Mouse (Mus musculus): Measurements from ENCODE around the gene Pde9a.
A peak's percentile ranks its signal among the peaks of the same experiment; 100 is the strongest.

Gene Pde9a

DNA sequence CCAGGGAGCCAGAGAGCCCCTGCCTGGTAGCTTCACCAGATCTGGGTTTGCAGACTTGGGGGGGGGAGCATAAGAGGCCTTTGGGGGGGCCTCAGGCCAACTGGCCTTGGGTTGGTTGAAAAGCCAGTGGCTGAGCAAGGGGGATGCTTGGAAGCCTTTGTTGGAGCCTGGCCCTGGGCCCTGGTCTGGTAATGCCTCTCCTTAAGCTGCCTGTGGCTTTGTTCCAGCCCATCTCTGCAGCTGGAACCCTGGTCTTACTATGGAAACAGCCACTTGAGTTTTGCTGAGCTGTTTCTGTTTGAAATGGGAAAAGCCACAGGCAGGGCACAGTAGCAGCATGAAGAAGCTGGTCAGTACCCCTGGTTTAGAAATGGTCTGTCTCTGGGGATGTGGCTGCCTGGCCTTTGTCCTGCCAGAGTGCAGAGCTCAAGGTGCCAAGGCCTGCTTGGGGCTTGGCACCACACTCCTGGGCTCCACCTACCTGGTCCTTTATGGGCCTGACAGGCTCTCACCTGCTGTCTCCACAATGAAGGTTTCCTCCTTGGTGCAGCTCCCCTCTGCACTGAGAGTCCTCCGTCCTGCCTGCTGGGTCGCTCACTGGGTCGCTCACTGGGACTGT, 3.5 kb downstream of the Pde9a start:
- peak; percentile 44 for DNase-seq

DNA sequence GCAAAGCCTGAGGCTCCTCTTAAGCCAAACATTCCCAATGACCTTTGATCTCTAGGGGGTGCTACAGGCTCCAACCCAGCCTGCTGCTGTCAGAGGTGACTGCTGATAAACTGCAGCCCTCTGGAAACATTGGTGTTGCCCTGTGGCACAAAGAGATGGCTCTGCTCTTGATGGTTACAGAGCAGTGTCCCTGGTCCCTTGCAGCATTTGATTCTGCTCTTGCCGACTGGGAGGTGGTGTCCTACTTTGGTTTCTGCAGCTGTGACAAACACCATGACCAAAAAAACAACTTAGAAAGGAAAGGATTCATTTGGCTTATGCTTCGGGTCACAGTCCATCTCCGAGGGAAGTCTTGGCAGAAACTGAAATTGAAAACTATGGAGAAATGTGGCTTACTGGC, 5.5 kb downstream of the Pde9a start:
- peak; percentile 74 for DNase-seq

DNA sequence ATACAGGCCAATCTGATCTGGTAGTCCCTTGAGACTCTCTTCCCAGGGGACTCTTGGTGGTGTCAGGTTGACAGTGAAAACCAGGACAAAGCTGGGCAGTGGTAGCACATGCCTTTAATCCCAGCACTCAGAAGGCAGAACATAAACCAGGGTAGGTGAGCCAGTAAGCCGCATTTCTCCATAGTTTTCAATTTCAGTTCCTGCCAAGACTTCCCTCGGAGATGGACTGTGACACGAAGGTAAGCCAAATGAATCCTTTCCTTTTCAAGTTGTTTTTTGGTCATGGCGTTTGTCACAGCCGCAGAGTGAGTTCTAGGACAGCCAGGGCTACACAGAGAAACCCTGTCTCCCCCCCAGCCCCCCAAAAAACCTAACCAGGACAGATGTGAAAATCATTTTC, 6.0 kb downstream of the Pde9a start:
- DNase-seq, result peak; percentile 58

DNA sequence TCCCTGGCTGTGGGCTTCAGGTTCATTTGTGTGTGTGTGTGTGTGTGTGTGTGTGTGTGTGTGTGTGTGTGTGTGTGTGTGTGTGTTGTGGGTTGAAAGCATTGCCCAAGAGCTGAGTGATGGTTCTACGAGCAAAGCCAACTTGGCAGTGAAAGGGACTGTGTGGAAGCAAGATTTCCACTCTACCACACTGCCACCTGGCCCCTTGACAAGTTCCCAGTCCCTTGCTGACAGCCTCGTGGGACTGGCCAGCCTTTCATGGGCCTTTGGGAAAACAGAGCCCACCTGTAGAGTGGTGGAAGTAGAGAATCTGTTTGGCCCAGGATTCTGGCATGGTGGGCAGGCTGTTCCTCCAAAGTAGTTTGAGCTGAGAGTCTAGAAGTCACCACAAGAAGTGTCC, 7.8 kb downstream of the Pde9a start:
- no peak for DNase-seq

DNA sequence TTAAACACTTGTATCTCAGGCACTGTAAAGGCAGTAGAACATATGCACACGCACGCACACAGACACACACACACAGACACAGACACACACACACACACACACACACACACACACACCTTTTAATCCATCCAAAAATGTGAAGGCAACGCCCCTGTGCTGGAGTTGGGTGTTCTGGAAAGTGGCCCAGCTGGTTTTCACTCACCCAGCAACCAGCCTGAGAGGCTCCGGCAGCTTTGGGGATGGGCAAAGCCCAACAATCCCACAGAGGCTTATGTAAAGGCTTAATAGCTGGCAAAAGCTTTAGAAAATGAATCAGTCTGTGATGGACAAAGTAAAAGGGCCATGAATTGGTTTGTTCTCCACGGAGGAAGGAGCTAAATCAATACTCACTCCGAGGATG, 14.3 kb downstream of the Pde9a start:
- DNase-seq, result no peak

DNA sequence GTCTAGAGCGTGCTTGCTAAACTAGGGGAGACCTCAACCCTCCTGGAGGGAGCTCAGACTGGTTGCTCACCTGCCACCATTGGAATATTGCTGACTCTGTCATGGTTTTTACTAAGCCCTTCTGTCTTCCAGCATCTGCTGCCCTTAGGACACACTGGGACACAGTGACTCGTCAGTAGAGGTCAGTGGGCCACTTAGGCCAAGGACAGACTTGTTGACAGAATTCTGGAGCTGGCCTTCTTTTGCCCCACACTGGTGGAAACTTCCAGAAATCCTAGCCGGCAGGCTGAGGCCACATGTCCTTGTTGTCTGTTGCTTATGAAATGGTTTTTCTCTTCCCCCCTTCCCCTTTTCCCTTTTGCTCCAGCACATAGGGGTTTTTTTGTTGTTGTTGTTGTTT, 15.2 kb downstream of the Pde9a start:
- no peak for DNase-seq

DNA sequence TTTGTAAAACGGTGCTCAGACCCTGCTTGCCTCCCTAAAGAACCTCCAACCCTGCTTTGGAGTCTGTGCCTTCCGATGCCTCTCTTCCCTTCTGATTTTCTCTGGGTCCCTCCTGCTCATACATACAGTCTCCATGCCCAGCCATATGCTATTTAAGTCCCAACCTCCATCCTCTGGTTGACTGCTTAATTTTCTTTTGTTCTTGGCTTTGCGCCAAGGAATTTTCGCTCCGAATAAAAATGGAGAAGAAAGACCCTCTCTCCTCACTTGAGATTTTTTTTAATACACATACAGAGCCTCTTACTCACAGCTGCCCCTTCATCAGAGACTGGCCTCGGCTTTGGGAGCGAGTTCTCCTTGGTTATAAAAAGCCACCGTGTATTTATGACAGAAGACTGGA, 16.7 kb downstream of the Pde9a start:
- no peak for DNase-seq

DNA sequence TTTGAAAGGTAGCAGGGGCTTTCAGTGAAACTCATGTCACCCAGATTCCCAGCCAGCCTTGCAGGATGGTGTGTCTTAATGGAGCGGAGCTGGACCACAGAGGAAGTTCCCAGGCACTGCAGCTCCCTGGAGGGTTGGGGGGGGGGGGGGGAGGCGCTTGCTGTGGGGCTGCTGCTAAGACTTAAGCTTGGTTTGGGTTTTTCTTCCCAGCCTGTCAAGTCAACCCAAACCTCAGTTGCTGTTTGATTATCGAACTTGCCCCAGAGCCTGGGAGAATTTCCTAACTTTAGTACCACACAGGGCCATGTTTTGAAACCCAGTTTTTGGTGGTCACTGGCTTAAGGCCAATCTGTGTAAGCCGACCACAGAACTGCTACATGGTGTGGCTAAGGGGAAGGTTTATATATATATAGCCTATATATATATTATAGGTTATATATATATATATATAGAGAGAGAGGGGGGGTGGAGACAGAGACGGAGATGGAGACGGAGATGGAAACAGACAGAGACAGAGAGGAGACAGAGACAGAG, 19.8 kb downstream of the Pde9a start:
- no peak for DNase-seq

DNA sequence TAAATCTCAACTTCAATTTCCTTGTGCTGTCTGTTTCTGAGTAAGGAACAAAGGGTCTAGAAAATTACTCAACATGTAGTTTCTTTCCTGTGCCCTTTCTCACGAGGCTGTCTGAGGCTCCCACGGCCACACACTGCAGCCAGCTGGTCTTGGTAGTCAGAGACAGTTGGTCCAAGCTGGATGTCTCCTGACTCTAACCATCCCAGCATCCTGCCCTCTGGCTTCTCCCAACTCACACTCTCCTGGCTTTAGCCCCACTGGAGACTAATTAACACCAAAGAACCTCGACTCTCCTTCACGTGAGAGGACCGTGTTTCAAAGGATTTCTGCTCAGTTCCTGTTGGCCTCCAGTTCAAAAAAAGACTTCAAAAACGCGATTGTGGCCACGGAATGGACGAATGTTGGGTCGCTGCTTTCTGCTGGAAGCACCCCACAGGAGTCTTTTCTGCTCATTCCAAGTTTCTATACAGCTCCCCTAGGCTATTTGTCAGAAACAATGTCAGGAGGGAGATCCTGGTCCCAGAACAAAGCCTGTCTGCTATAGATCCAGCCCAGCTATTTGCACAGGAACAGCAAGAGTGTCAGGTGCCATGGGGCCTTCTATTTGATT, 23.8 kb downstream of the Pde9a start:
- DNase-seq, result no peak

DNA sequence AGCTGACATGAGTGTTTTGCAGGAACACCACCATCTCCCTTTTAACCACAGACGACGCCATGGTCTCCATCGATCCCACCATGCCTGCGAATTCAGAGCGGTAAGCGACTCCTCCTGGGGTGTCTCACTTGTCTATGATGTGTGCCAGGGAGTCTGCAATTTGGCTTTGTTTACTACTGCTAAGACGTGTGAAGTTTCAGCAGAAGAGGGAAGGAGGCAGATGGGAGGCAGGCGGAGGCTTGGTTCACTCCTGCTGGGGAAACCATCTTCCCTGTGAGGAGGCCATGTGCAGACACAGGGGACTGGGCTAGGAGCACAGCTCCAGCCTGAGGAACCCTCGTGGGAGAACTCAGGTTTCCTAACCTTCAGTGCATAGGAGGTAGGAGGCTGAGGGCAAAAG, 29.2 kb downstream of the Pde9a start:
- DNase-seq, result no peak

DNA sequence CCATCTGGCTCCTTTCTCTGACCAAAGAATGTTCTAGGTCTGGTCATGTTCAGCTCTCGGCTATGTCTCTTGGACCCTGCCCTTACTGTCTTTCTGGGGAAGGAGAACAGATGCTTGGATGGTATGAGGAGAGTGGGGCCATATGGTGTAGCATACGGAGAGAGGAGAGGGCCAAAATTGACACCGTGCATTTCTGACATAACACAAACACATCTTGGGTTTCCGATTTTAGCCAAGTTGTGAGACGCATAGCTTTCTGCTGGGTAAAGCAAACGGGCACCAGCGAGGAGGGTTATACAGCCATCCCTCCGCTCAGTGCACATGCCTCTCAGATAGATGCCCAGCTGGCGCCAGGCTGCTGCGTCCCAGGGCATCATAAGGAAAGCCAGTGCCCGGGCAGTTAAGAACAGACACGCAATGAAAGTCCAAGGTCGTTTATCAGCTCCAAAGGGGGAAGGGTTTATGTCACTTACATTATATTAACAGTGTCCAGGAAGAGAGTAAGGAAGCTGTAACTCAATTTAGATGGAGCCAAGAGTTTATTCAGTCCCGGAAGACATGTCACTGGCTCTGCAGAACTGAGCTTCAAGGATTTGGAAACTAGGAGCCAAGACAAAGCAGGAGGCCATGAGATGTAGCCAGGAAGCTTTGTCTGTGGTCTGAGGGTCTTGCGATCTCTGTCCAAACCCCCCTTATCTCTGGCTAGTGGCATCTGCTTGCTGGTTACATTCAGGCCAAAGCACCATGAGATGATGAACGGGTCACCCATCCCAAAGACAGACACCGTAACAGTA, 33.0 kb downstream of the Pde9a start:
- DNase-seq, result no peak

DNA sequence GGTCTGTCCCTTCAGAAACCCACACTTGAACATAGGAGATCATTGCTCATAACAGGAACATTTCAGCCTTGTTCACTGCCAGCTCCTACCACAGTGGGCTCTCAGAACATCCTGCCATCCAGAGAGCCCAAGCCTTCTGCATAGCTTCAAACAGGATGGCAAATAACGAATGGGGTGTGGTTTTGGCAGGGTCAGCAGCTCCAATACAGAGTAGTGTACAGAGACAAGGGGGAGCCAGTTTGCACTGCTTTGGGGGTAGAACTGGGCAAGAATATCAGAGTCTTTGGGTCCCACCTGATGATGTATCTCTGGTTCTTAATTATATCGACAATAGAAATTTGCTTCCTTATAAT, 33.6 kb downstream of the Pde9a start:
- no peak for DNase-seq

DNA sequence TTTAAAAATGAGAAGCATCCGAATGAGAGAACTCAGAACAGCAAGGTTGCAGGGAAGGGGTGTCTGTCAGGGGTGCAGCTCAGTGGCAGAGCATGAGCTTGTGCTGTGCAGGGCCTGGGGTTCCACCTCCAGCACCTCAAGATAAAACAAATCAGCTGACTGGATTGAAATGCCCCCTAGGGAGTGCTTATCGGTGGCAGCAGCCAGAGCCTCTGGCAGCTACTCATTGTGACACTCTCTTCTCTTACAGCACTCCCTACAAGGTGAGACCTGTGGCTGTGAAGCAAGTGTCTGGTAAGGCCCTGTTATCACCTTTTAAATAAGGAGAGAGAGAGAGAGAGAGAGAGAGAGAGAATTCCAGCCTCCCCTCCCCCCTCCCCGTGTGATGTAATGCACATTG, 34.0 kb downstream of the Pde9a start:
- no peak for DNase-seq

DNA sequence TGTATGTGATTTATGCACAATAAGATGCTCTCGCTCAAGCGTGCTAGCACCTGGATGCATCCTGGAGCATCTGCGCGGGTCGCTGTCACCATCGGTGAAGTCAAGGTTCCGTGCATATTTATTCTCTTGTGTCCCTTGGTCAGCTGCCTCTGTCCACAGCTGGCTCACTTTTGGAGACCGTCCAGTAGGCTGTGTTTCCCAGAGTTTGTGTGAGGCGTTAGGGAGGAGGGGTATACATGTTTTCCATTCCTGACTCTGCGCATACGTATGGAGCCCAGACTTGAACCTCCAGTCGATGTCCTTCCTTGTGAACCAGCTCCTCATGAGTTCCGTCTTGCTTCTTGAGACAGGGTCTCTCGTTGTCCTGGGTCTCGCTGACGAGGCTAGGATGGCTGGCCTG, 34.6 kb downstream of the Pde9a start:
- no peak for DNase-seq

DNA sequence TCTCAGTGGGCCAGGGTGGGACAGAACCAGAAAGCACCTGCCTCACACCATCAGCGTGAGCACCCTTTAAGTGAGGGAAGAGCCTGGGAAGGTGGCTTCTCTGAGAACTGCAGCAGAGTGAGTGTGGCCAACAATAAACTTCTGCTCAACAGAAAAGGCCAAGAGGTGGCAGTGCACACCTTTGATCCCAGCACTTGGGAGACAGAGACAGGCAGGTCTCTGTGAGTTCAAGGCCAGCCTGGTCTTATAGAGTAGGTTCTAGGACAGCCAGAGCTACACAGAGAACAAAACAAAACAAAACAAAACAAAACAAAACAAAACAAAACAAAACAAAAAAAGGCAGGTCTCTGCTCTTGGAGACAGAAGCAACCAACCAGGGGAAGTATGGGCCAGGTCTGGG, 36.4 kb downstream of the Pde9a start:
- no peak for DNase-seq

DNA sequence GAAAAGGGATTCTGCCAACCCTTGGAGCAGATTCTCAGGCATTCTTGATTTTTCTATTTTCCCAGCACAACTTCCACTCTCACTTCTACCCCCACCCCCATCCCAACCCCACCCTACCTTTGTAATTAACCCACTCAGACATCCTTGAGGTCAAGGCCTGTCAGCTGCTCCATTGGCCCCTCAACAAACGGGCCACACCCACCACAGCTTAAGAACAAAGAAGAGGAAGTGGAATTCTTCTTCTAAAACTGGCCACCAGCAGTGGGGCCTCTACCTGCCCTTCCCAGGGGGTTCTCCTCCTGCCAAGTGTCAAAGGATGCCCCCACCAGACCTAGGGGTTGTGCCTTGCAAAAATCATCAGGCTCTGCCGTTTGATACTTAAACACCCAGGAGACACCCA, 37.0 kb downstream of the Pde9a start:
- DNase-seq, result no peak

DNA sequence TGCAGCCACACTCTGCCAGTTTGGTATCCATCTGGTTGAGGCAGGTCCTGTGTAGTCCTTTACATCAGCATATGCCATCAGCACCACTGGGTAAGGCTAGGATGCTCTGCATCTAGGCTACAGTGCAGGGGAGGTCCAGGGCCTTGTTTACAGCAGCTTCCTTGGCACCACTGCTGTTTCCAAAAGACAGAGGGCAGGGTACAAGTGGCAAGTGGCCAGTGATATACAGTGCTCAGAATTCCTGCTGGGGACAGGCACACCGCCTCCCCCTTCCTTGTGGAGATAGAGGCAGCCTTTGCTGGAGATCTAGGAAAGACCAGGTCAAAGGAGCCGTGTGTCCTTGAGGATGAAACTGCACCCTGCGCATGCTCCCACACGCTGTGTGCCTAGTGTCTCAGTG, 38.3 kb downstream of the Pde9a start:
- peak; percentile 46 for DNase-seq

DNA sequence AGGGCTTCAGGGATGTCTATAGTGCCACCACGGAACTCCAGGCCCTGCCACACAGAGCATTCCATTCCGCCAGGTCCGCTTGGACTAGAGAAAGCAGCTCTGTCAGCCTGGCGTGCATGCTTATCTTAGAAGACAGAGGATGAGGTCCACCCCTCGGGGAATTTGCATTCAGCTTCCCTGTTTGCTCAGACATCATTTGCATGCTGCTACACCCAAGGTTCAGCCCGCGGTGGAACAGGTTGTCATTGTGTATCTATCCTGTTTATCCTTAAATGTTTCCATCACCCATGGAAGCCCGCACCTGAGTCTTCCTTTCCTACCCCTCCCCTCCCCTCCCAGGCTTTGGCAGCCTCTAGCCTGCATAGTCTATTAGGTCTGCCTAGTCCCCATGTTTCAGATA, 38.8 kb downstream of the Pde9a start:
- no peak for DNase-seq

DNA sequence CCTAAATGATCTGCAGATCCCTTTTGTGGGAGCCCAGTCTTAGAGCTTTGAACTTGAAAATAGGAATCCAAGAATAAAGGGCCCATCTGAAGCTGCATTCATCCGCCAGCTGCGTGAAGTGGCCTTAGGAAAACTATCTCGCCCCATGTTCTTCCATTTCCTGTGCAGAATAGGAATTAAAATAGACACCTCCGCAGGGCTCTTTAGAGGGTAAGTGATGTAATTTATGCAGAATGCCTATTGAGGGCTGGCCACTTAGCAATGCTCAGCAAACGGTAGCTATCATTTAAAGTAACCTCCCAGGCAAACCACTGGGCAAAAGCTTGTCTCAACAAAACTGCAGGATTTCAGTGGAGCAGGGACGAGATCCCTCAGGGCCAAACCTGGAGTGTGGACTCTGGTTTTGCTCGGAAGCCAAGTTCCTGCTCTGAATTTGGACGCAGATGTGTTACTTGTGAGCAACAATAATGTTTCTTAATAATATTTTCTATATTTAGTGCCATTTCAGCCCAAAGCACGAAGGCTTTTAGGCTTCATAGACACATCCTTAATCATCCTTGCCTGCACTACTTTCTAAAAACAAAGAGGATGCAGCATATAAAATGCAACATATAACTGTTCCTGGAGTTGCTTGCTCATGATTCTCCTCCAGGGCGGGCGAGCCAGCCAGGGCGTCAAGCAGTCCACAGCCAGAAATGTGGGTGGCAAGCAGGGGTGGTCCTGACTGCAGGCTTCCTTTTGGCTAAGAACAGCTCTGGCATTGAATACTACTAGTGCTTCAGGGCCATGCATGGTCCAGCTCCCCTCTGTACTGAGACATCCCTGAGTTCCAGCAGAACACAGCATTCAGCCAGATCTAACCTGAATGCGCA, 40.1 kb downstream of the Pde9a start:
- no peak for DNase-seq

DNA sequence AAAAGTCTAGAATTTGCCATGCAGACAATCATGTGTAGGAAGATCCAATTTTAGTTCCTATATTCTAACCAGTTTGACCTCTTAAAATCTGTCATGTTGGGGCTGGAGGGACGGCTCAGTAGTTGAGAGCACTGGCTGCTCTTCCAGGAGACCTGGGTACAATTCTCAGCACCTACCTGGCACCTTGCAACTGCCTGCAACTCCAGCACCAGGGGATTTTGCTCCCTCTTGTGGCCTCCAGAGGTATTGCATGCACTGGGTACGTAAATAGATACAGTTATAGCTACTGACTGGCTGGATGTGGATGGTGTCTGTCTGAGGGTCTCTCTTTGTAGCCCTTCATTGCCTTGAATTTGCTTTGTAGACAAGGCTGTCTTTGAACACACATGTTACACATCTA, 43.4 kb downstream of the Pde9a start:
- no peak for DNase-seq

DNA sequence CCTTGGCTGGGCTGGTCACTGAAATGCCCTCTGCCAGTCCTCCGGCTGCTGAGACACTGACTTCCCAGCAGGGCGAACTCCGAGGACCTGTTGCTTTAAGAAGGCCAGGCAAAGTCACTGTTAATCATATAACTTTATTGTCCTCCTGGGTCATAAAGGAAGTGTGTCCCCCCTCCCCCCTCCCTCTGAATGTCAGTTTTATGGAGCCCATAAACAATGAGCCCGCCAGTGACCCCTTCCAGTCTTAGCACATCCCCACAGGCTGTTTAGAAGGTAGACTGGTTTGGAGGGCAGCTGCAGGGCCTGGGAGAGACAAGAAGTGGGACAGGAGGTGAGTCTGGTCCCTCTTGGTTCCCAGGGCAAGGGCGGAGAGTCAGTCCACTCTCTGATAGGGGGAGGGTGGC, 46.9 kb downstream of the Pde9a start:
- DNase-seq, result no peak

DNA sequence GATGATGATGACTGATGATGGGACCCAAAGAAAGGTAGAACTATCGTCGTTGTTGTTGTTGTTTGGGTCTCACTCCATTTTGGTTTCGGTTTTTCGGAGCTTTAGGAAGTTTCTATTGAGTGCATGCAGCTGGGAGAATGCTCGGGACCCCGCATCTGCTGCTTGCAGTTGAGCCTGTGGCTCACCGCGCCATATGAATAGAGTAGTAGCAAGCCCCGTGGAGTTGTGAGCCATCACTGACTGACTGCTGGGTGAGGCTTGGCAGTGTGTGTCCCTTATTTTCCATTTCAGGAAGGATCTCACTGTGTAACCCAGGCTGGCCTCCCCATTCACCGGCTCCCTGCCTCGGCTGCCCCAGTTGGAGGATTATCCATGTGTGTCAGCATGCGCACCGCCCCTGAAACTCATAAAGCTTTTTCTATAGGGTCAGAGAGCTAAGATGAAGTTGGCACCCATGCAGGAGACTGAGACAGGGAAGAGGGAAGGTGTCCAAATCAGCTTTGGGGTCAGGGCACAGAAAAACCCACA, 47.5 kb downstream of the Pde9a start:
- DNase-seq, result no peak

All from kidney, adult 9 months (tissue).